Mouse (Mus musculus): ENCODE results near the gene Rusc1.
A peak's percentile ranks its signal among the peaks of the same experiment; 100 is the strongest.
"Not testable (repeated sequence)": the region's sequence is repeated elsewhere in the genome, so short reads cannot be mapped to it uniquely, and the experiment has no call there.

The Rusc1 gene

GRCm38 (mm10) chr3:89092509-89093090, 511 bp downstream of the Rusc1 start:
- DNase-seq (ENCODE audit: low read depth, low spot score): no peak

DNA sequence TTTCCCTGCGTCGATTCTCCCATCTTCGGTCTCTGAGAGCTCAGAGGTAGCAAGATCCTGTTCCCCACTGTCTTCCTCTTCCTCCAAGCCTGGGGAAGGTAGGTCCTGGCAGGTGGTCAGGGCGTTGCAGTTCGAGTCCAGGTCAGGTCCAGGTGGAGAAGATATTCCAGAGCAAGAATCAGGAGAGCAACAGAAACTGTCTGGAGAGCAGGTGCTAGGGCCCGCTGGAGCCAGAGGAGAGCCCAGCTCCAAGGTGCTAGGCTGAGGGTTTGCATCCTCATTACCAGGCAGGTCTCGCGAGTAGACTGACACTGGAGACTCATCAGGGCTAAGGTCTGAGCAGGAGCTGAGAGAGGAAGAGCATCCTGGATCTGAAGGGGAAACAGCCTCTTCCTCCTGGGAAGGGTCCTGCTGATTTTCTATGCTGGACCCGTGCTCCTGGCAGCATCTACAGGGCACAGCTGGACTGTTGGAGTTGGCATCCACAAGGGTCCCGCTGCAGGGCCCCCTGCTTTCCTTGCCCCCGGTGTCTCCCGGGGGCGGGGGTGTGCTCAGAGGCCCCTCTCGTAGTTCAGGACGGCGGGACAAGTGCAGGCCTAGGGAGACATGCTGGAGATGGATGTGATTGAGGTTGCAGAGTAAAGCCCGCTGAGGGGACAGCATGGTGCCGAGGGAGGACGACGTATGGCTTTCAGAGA, 1.2 kb downstream of the Rusc1 start:
- DNase-seq (ENCODE audit: low read depth, low spot score): no peak

DNA sequence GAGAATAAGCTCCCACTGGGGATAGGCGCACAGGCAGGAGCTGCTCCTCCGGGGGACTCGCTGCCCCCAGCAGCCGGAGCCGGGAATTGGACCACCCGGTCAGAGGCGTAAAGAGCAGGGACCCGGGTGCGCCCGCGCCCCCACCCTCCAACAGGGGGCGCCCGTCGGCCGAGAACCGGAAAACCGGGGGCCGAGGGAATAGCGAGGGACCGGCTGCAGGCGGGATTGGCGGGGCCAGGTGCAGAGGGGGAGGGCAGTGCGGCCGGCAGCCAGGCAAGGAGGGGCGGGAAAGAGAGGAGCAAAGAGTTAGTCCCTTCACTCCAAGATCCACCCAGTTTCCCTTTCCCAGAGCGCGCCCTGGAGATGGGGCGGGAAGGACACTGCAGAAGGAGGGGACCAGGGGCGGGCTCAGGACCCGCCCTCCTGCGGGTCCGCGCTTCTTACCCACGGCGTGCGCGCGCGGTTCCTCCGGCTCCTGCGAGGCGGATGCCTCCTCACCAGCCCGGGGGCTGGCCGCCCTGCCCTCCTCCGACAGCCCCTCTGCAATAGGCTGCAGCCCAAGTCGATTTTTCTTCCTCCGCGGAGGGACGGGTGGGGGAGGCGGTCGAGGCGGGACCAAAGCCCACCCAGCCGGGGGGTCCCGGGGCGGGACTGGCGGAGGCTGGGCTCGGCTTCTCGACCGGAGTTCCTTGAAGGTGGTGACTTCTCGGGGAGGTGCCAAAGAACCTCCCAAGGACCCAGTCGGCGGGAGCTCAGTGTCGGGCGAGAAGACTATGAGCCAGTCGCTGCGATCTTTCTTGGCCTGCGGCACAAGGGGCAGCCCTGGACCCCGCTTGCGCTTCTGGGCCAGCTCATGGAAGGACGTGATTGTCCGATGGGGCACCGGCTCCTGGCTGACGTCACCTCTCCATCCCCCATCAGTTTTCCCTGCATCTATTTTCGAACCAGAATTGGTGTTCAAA, 2.1 kb downstream of the Rusc1 start:
- peak; percentile 84 for DNase-seq (ENCODE audit: low read depth, low spot score)

DNA sequence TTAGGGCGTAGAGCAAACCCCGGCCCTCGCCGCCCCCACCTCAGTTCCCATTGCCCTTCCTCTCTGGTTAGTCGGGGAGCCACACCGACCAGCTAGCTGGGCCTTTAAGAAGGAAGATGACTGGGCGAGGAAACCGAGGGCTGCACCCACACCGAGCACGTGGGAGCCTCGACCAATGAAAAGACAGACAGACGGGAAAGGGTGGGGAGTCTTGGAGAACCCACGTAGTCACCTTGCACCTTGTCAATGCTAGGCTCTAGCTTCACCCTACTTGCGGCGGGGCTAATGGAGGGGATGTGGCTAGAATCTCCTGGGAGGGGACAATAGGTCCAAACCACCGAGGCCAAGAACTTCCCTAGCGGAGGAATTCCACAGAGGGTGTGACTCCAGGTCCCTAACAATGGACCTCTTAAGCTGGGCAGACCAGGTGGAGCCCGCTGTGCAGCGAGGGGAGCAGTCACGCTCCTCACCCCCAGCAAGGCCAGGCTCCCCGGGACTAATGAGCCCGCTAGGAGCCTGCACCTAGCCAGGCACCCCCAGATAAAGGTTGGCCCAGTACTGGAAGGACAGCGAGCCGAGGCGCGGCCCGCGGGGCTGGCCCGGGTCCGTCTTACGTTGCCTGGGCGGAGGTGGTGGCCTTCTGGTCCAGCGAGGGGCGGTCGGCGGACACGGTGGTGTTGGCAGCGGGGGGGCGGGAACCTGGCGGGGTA, 3.1 kb downstream of the Rusc1 start:
- DNase-seq (ENCODE audit: low read depth, low spot score): peak; percentile 83

- no peak for DNase-seq (ENCODE audit: low read depth, low spot score)
Observed at GRCm38 (mm10) chr3:89088974-89089373, 4.1 kb downstream of the Rusc1 start.

DNA sequence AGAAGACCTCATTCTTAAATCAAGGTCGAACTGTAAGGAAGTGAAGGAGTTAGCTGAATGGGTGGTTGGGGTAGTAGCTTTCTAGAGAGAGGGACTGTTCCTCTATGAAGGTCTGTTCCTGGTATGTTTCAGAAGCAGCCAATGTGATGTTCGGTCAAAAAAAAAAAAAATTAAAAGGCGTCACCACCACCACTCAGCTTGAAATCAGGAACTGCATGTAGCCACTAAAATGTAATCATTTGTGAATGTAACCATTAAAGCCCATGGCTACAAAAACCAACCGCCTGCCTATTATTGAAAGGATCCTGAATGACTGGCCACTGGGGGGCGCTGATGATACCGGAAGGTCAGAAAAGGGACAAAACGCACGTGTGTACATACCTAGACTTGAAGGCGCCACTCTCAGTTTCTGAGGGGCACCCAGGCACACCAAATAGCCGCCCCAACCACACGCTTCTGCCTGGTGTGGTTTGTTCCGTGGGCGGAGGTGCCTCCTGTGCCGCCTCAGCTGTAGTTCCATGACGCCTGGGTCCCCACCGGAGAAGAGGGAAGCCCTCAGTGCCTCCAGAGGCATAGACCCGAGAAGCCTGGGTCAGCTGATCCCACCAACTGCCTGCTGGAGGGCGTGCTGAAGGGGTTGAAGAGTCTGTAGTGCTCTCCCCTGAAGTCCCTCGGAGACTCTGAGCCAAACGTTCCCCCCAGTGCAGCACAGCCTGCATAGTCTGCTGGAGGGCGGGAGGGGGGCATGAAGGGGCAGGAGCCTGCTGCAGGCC, 5.6 kb downstream of the Rusc1 start:
- DNase-seq (ENCODE audit: low read depth, low spot score): peak; percentile 82

DNA sequence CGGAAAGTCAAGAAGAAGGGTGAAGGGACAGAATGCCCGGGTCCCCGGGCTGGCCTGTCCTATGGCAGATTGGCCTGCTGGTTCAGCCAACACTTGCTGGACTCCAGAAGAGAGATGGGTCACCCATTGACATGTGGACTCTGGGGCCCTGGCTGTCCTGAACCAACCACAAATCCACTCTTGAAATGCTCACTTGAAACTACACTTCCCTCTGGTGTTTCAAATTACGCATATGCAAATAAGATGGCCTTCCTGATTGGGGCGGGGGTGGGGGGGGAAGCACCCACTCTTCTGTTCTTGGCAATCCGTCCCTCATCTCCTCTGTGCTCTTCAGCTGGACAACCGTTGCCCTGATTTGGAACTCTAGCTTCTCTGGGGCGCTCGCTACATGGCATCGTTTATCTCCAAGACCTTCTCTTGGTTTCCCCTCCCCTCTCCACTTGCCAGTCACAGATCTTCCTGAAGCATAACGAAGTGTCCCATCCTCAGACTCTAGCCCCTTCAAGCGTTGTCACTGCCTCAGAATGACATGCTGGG, 8.4 kb downstream of the Rusc1 start:
- DNase-seq (ENCODE audit: low read depth, low spot score): no peak

- DNase-seq (ENCODE audit: low read depth, low spot score): no peak
Observed at GRCm38 (mm10) chr3:89084133-89084532, 9.0 kb downstream of the Rusc1 start.

DNA sequence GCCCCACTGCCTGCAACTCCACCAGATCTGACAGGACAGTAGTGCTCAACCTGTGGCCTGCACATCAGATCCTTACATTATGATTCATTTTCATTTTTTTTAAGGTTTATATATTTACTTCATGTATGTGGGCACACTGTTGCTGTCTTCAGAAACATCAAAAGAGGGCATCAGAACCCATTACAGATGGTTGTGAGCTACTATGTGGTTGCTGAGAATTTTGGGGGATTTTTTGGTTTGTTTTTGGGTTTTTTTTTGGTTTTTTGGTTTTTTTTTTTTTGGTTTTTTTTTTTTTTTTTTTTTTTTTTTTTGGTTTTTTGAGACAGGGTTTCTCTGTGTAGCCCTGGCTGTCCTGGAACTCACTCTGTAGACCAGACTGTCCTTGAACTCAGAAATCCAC, 10.8 kb downstream of the Rusc1 start:
- DNase-seq (ENCODE audit: low read depth, low spot score): not testable (repeated sequence)

DNA sequence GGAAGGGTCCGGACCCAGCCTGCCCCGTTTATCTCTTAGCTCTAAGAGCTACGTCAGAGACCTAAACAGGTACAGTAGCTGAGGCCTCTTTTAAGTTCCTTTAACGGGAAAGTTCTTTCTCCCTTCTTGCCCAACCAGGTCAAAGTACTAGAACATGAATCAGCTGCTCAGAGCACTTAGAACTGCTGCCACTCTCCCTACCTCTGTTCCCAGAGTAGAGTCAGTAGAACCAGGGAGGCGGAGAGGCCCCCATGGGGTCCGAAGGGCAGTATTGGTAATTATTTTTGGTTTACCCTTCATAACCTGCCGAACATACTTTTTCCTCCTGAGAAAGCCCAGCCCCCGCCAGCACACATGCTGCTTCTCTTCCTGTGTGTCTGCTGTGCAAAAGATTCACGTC, 15.7 kb downstream of the Rusc1 start:
- DNase-seq (ENCODE audit: low read depth, low spot score): no peak

- no peak for DNase-seq (ENCODE audit: low read depth, low spot score)
Observed at GRCm38 (mm10) chr3:89067265-89067664, 25.8 kb downstream of the Rusc1 start.

DNA sequence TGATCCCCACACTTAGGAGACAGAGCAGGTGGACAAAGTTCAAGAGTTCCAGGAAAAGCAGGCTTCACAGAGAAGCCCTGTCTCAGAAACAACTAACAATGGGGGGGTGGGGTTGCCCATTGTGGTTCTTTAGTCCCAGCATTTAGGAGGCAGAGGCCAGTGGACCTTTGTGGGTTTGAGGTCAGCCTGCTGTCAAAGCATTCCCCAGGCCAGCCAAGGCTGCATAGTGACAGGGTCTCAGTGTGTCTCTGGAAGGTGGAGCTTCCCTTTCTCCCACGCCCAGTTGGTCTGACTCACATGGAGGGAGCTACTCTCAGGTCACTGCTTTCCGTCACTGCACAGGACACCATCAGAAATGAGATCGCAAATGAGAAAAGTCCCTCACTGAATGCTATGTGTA, 31.4 kb downstream of the Rusc1 start:
- peak; percentile 17 for DNase-seq (ENCODE audit: low read depth, low spot score)

DNA sequence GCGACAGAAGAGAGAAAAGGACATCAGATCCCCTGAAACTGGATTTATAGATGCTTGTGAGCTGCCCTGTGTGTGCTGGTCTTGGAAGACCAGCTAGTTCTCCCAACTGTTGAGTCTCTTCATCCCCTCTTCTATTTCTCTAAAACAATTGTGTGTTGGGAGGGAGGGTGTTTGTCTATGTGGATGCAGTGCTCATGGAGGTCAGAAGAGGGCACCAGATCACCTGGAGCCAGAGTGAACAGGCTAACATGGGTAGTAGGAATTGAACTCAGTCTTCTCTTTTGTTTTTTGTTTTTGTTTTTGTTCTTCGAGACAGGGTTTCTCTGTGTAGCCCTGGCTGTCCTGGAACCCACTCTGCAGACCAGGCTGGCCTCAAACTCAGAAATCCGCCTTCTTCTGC, 34.3 kb downstream of the Rusc1 start:
- peak; percentile 21 for DNase-seq (ENCODE audit: low read depth, low spot score)

- DNase-seq (ENCODE audit: low read depth, low spot score): no peak
Observed at GRCm38 (mm10) chr3:89058361-89058760, 34.8 kb downstream of the Rusc1 start.

GRCm38 (mm10) chr3:89043359-89043758, 49.8 kb downstream of the Rusc1 start:
- DNase-seq (ENCODE audit: low read depth, low spot score): no peak

All from mesoderm, embryonic 11.5 days (tissue).